Mouse (Mus musculus) megakaryocyte, embryonic 14.5 days (primary cell): Measurements from ENCODE around the gene Nrcam.

Experiments used
- FLI1 ChIP-seq: IDR thresholded peaks from 2 replicates; pipeline ENCODE4 v1.6.1; 2012; ENCODE audit warnings: low read length, inconsistent platforms, mixed read lengths
- GATA1 ChIP-seq: IDR thresholded peaks from 3 replicates; pipeline ENCODE4 v1.6.1; 2012; ENCODE audit warnings: mixed read lengths, low read length, inconsistent platforms, borderline replicate concordance

- TF ChIP-seq GATA1 (no peak), FLI1 (no peak)
These were observed 169.1 kb downstream of the Nrcam start for GRCm38 (mm10) chr12:44497762-44498161.
